Mouse (Mus musculus) hematopoietic stem cell, adult 5-6 weeks (primary cell): ENCODE measurements at regions not wholly inside any gene's neighbourhood (a gene's known extent, or its start where the extent isn't known, plus 50 kb on each side); places are given as distances from the start of the nearest gene placed in this dataset.

Source experiments
- ATAC-seq, 2 experiments: fragments of 125-278 bp in 1 of 2; replicated peaks in 1 of 2; 2 replicates each; pipeline ENCODE4 v1.8.0; 2016 to 2017; ENCODE audit warnings: inconsistent platforms in 2 of 2, mild to moderate bottlenecking in 2 of 2, moderate number of reproducible peaks in 2 of 2, low read depth in 1 of 2, moderate TSS enrichment in 1 of 2; ENCODE audit not compliant: low FRiP score in 2 of 2, poor library complexity in 2 of 2, severe bottlenecking in 2 of 2, insufficient read depth in 1 of 2, low TSS enrichment in 1 of 2

DNA sequence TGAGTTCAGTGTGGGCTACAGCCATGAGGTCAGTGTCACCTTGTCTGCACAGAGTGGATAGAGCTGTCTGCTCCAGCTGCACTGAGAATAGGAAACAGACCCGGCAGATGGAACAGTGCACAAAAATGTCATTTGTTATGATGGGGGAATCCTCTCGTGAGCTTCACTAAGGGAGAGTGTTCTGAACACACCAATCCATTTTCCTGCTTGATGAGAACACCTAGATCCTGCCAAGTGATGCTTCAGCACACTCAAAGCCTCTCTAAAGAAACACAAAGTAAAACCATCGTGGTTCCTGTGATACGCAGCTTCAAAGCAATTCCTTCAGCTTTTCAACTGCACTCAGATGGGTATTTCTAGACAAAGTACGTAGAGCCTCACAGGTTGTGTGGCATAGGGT, 69.0 kb upstream of the Pdzrn3 start:
- no peak for ATAC-seq

DNA sequence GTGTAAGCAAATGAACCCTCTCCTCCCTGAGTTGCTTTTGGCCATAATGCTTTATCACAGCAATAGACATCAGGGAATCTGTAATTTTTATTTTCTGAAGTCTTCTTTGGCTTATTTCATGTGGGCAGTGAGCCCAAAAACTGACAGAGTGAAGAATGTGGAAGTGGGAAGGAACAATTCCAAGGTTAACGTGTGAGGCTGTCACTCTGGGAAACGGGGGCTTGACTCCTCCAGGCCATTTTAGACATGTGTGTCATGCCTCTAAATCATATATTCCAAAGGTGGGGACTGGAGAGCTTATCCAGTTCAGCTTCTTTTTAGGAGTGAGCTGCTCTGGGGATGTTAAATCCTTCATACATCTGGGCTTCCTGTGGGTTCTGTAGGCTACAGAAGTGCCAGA, 68.6 kb upstream of the Pdzrn3 start:
- no peak for ATAC-seq

DNA sequence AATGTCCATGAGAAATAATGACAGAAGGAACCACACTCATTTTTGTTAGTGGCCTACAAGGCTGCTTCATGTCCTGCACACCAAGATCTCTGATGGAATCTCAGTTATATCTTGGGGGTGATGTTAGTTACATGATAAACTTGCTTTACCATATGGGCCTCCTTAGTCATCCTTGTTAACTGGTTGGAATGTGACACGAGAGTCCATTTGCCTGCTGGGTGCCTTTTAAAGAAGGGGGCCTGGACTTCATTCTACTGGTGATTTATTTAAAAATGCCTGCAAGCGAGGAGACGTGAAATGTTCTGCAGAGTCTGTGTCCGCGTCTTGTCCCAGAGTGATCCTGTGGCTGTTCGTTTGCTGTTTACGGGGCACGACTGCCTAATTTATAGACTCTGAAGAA, 55.1 kb upstream of the Pdzrn3 start:
- no peak for ATAC-seq

DNA sequence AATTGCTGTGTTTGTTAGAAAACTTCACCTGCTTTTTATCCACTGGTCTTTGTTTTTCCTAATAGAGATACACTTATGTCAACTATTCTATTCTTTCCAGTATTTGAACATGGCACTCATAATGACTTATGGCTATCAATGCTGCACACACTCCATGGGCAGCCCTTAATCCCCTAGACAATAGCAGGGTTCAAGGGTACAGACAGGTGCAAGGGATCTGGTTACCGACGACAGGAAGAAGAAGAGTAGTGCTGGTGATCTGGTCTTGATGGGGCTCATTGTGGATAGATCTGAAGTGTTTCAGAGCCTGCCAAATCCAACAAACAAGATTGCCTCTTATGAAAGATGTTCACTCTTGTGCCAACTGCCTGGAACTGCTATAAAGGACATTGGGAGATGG, 51.9 kb upstream of the Pdzrn3 start:
- no peak for ATAC-seq
